Mouse (Mus musculus) liver, postnatal 0 days (tissue): ENCODE results near the gene Abhd6. TPM values are rescaled to one million over a fixed set of nuclear protein-coding genes. Genes with fewer than 3 reads are reported as not detected.

Source experiments
- ATAC-seq: fragments of 200-750 bp; cut with Nextera tagmentation; 2 replicates; pipeline ENCODE4 v1.8.0; 2017; ENCODE audit warnings: mild to moderate bottlenecking, moderate library complexity
- DNase-seq: peaks from one replicate; pipeline ENCODE4 v3.0.0-alpha.2; 2016
- H3K27ac ChIP-seq: fragments of 300-500 bp; sonication (generic); 2 replicates; pipeline ENCODE4 v1.5.1; 2014; ENCODE audit warnings: antibody characterized with exemption, moderate library complexity, mild to moderate bottlenecking, low read depth
- H3K27me3 ChIP-seq: fragments of 300-500 bp; sonication (generic); 2 replicates; pipeline ENCODE4 v1.6.1; 2014; ENCODE audit warnings: low read length, control low read depth, mixed read lengths; ENCODE audit not compliant: insufficient read depth
- H3K36me3 ChIP-seq: fragments of 300-500 bp; sonication (generic); replicated peaks from 2 replicates; pipeline ENCODE4 v1.6.1; 2014; ENCODE audit warnings: mild to moderate bottlenecking, control low read depth, low read length, moderate library complexity, mixed read lengths; ENCODE audit not compliant: insufficient read depth
- H3K4me1 ChIP-seq: fragments of 300-500 bp; sonication (generic); 2 replicates; pipeline ENCODE4 v1.6.1; 2014; ENCODE audit warnings: antibody characterized with exemption, mild to moderate bottlenecking, control low read depth; ENCODE audit not compliant: insufficient read depth
- H3K4me2 ChIP-seq: fragments of 300-500 bp; sonication (generic); 2 replicates; pipeline ENCODE4 v1.6.1; 2014; ENCODE audit warnings: low read depth, mild to moderate bottlenecking, low read length, moderate library complexity, mixed read lengths
- H3K4me3 ChIP-seq: fragments of 300-500 bp; sonication (generic); 2 replicates; pipeline ENCODE4 v1.5.1; 2014; ENCODE audit warnings: low read depth, low read length
- H3K9ac ChIP-seq: fragments of 300-500 bp; sonication (generic); replicated peaks from 2 replicates; pipeline ENCODE4 v1.6.1; 2014; ENCODE audit warnings: mild to moderate bottlenecking, moderate library complexity
- H3K9me3 ChIP-seq: fragments of 300-500 bp; sonication (generic); 2 replicates; pipeline ENCODE4 v1.6.1; 2016; ENCODE audit warnings: mild to moderate bottlenecking, control low read depth, low read length, mixed read lengths
- CTCF ChIP-seq: sonication (generic); IDR thresholded peaks from 2 replicates; pipeline ENCODE4 v1.5.1; 2016; ENCODE audit warnings: antibody characterized with exemption, low read depth
- EP300 ChIP-seq: IDR thresholded peaks from 2 replicates; pipeline ENCODE4 v1.6.1; 2016; ENCODE audit warnings: antibody characterized with exemption, low read depth, mild to moderate bottlenecking
- WGBS: fragments of 180-500 bp; shearing (Covaris S2); extraction: QIAGEN DNeasy Blood & Tissue Kit; methylation state at CpG from one replicate; pipeline ENCODE4 v1.1.7; 2014; ENCODE audit not compliant: insufficient replicate concordance; 5-methylcytosine and 5-hydroxymethylcytosine counted together
- polyA plus RNA-seq: library from polyadenylated mRNA; unstranded; fragments of >200 nt; fragmentation: Nextera tagmentation; extraction: Ambion mirVana; gene quantifications from 2 replicates; pipeline ENCODE4 v1.2.1, GENCODE M21; 2015

The Abhd6 gene
- 29.8 and 34.0 TPM in 2 replicates for polyA plus RNA-seq

GRCm38 (mm10) chr14:8002432-8003092 is at the start of gene Abhd6:
Abhd6 (plus strand) TSS chr14:8002902.
- WGBS = 2% methylated on average over 38 of the region's 38 CpGs
- TF ChIP-seq CTCF (no peak), EP300 (no peak)
- Histone ChIP-seq H3K27ac (0 out of 2 replicates have a peak within 1 kb of the TSS, but pooled peaks have one; percentile 34), H3K4me1 (peaks cover 14% of the 10 kb centered on the region), H3K9ac (peak within 1 kb of the TSS; percentile 52), H3K27me3 (peaks cover 9% of the 10 kb centered on the region; the same call in 1 of the 2 replicates), H3K9me3 (no peaks in the 10 kb centered on the region), H3K36me3 (no peaks in the 10 kb centered on the region), H3K4me3 (peak within 1 kb of the TSS; percentile 56), H3K4me2 (peak within 1 kb of the TSS; percentile 84)
- DNase-seq (peak; percentile 83), ATAC-seq (peak; percentile 85)

DNA sequence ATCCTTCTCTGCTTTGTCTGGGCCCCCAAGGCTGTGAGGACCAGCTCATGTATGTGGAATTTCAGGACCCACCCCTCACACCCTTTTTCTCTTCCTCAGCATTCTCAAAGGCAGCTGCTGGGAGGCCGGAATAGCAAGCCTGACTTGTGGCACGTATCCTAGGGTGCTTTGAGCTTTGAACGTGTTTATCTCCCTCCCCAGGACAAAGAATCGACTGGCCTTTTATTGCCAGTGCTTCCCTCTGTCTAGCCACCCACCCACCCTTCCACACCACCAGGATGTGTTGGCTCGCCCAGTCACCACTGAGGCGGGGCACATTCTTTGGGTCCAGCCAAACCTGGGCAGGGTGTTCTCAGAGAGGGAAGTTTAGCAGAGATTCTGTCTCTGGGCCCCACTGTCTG is 48.6 kb upstream of the Abhd6 start:
- no peak for ATAC-seq
- TF ChIP-seq CTCF (no peak), EP300 (no peak)
- Histone ChIP-seq H3K9ac (no peak overlapping the region), H3K36me3 (0 out of 2 replicates have a peak, but pooled peaks cover 4% of the 10 kb centered on the region), H3K4me1 (peaks cover 10% of the 10 kb centered on the region), H3K27me3 (no peaks in the 10 kb centered on the region), H3K9me3 (no peaks in the 10 kb centered on the region), H3K27ac (no peak overlapping the region), H3K4me3 (no peak overlapping the region), H3K4me2 (no peak overlapping the region)
- DNase-seq = no peak
- WGBS = 55% methylated on average over 6 of the region's 6 CpGs

DNA sequence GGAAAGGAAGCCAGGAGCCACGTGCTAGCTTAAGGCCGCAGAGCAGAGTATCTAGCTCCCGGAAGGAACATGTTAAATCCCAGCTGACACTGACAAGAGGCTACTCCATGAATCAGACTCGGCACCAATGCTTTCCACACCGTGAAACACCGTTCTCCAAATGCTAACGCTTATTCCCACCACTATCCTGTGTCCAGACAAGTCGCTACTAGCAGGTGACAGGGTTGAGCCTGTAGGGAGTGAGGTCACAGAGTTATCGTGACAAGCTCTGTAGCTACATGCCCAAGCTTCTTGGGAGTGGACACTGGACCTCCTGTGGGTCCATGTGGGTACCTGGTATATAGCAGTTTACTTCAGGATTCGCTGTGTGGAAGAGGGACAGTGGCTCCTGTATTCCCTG is 46.3 kb upstream of the Abhd6 start:
- no peak for TF ChIP-seq CTCF
- TF ChIP-seq EP300 = no peak
- Histone ChIP-seq H3K9ac (no peak overlapping the region), H3K4me3 (no peak overlapping the region), H3K27me3 (no peaks in the 10 kb centered on the region), H3K36me3 (0 out of 2 replicates have a peak, but pooled peaks cover 4% of the 10 kb centered on the region), H3K9me3 (no peaks in the 10 kb centered on the region), H3K4me1 (peaks cover 10% of the 10 kb centered on the region), H3K27ac (no peak overlapping the region), H3K4me2 (no peak overlapping the region)
- 79% methylated on average over 10 of the region's 10 CpGs for WGBS
- no peak for ATAC-seq
- DNase-seq = no peak

GRCm38 (mm10) chr14:7957049-7957448 is 45.7 kb upstream of the Abhd6 start, which contains the start of gene Gm45521:
Gm45521 (plus strand) TSS chr14:7957288.
- 76% methylated on average over 9 of the region's 9 CpGs for WGBS
- Histone ChIP-seq H3K4me2 (no peak within 1 kb of the TSS), H3K27ac (no peak within 1 kb of the TSS), H3K27me3 (no peaks in the 10 kb centered on the region), H3K4me3 (no peak within 1 kb of the TSS), H3K36me3 (no peaks in the 10 kb centered on the region), H3K4me1 (peaks cover 10% of the 10 kb centered on the region), H3K9me3 (no peaks in the 10 kb centered on the region), H3K9ac (no peak within 1 kb of the TSS)
- ATAC-seq = no peak
- DNase-seq = no peak
- TF ChIP-seq EP300 (no peak), CTCF (no peak)

DNA sequence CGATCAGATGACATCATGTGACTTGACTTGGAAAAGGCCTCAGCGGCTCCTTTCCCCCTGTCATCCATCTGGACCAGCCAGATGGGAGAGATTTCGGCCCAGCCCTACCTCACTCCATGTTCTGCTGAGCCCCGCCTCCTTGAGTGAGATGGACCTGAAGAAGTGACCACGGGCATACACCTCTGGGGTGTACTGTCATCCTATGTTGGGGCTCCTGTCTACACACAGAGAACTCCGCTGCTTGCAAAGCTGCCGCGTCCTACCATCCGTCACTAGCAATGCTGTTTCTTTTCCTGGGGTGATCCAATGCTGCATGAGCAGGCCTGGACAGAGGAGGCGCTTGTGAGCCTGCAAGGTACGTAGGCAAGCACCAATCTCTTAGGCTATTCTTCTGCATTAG is 42.1 kb upstream of the Abhd6 start:
- TF ChIP-seq CTCF (peak; percentile 50), EP300 (no peak)
- H3K9me3 ChIP-seq = no peaks in the 10 kb centered on the region
- ATAC-seq (no peak), DNase-seq (no peak)
- H3K4me3 ChIP-seq = no peak overlapping the region
- no peak overlapping the region for H3K4me2 ChIP-seq
- H3K4me1 ChIP-seq = no peaks in the 10 kb centered on the region
- H3K27ac ChIP-seq = no peak overlapping the region
- WGBS = 66% methylated on average over 11 of the region's 11 CpGs
- H3K36me3 ChIP-seq = no peaks in the 10 kb centered on the region
- no peaks in the 10 kb centered on the region for H3K27me3 ChIP-seq
- no peak overlapping the region for H3K9ac ChIP-seq

GRCm38 (mm10) chr14:7961714-7962113 is 41.0 kb upstream of the Abhd6 start:
- no peak overlapping the region for H3K27ac ChIP-seq
- DNase-seq (peak; percentile 56), ATAC-seq (peak; percentile 47; the same call in 1 of the 2 replicates)
- H3K9me3 ChIP-seq = no peaks in the 10 kb centered on the region
- TF ChIP-seq CTCF (no peak), EP300 (no peak)
- 54% methylated on average over 5 of the region's 5 CpGs for WGBS
- H3K4me3 ChIP-seq = no peak overlapping the region
- H3K4me2 ChIP-seq = no peak overlapping the region
- H3K27me3 ChIP-seq = no peaks in the 10 kb centered on the region
- H3K9ac ChIP-seq = no peak overlapping the region
- H3K36me3 ChIP-seq = no peaks in the 10 kb centered on the region
- H3K4me1 ChIP-seq = no peaks in the 10 kb centered on the region
